Mouse (Mus musculus) adrenal gland, adult 18-20 months (tissue): Measurements from ENCODE around the gene Shb. TPM values are rescaled to one million over a fixed set of nuclear protein-coding genes. Genes with fewer than 3 reads are reported as not detected.

Experiments
- DNase-seq, 2 experiments: peaks; one replicate each; pipeline ENCODE4 v3.0.0; 2021 to 2022; ENCODE audit warnings: low spot score in 2 of 2
- total RNA-seq, 2 experiments: library from RNA; stranded (reverse); gene quantifications; 1 replicate in 1 of 2; 2 replicates in 1 of 2; pipeline ENCODE4 v1.2.3; 2021

Gene Shb
- total RNA-seq, 2 experiments from 2014 or later: 75.3 to 151 TPM

DNA sequence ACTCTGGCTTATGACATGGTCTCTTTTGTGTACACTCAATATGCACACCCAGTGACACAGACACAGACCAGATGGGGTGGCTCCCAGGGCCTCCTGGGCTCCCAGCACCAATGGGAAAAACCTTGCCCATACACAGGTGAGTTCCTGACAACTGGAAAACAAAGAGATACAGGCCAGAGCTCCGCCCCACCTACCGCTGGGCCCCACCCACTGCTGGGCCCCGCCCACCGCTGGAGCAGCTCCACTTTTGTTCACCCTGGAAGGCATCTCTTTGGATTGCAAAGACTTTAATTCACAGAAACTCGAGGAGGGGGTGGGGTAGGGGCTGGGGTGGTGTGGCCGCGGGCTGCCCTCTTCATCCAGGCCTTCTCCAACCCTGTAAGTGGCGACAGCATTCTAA lies 108.9 kb downstream of the Shb start:
- no peak for DNase-seq

DNA sequence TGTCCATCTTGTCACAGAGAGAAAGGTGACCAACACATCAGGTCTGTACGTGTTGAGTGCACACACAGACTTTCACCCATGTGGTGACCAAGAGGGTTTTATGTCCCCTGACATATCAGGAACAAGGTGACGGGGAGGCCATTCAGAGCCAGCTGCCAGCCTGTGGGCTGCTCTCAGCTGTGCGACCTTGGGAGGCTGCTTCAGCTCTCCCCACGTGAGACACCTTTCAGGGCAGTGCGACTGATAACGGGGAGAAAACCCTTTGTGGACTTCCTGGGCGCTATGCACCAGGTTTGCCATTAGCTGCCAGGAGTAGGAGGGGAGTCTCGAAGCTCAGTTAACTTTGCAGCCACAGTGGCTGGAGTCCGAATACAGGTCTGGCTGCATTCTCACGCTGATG lies 109.6 kb downstream of the Shb start:
- no peak for DNase-seq

DNA sequence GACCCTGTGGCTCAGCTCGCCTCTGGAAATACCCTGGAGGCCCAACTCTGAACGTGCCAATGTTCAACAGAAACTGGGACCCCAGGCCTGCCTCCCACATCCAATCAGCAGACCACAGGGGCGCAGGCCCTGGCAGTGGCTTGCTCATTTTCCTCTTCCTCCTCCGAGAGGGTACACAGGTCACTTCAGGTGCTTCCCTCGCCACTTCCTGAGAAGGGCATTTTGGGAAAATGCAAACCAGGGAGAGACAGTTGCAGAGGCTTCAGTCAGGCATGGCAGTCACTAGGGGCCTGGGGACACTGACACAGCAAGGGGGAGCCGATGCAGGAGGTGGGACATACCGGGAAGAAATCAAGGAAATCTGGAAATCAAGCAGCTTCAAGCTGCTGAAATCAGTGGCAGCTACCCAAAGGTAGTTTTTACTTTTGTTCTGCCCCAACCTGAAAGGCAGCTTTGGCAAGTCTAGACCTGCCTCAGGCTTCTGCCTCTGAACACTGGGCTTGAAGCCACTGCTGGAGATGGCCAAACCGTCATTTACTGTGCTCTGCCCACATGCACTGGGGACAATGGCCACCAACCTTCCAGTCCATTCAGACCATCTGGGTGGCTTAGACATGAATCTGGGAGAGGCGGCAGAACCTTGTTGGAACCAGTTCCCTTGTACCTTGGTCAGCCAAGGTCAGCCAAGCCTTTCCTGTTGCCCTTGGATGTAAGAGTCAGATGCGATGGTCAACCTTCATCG lies 110.6 kb downstream of the Shb start:
- no peak for DNase-seq

DNA sequence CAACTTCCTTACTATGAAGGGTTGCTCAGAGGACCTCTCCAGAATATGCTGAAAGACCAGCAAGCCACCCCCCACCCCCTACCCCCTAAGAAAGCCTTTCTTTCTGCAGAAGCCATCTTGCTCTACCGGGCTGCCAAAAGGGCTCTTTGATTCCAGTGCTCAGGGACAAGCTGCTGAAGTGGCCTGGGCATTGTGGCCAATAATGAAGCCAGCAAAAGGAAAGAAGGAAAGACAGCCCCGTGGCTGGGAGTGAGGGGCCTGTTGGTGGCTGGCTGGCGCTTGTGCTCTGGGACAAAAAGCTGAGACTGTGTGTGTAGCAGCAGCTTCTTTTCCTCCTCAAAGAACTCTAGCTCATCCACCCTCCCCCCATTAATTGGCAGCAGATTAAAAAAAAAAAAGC lies 111.5 kb downstream of the Shb start:
- DNase-seq: no peak

DNA sequence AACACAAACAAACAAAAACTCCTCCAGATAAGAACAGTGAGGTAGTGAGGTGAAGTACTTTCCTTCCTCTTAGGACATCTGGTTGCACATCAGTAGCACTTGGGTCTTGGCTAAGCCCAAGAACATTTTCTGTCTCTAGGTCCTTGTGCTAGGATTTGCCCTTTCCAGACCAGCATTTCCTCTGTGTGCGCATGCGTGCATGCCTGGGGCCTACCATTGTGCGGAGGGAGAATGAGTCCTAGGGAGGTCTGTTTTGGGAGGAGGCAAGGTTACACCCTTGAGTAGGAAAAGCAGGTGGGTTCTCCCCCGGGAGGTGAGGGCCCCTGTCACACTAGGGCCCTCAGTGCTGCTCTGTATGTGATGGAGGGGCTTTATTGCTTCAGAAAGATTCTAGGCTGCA lies 113.2 kb downstream of the Shb start:
- DNase-seq: no peak

DNA sequence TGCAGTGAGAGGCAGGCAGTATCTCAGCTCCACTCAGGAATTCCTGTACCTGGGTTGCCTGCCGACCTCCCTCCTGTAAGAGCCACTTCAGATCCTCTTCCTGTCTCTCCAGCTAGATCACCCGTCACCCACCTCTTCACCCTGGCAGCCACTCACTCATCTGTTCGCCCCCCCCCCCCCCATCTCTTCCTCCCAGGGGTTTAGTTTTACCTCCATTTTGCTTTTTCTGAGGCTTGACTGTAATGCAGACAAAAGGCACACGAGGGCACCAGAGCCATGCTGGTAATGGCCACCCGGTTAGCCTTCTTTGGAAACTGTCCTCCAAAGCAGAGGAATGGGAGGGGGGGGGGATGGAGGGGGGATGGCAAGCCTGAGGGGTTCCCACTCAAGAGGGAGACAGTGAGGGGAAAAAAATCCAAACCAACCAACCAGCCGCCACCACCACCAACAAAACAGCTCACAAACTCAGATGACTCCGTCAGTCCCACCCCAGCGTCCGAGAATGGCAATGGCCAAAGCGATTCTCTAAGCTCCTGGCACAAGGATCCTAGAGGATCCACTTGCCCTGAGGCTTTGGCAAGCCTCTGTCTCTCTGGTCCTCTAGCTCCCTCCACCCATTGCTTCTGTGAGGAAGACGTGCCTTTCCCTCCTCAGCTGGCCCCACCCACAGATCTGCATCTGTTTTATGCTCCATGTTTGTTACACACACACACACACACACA lies 113.9 kb downstream of the Shb start:
- DNase-seq: peak; percentile 41 to 59

DNA sequence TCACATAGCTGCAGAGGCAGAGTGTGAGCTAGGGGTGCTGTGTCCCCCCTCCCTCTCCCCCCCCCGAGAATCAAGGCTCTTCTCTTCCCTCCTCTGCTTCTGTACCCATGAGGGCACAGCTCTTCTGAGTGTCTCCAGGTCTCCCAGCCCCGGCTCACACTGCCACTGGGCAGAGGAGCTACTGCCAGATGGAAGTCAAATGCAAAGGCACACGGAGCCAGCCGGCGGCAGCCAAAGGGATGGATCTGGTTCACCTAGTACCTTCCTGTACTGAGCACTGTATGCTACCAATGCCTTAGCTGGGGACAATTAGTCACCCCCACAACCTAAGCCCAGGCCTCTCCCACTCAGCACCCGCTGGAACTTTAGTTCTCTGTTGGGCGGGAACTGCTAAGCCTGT lies 116.0 kb downstream of the Shb start:
- no peak for DNase-seq

DNA sequence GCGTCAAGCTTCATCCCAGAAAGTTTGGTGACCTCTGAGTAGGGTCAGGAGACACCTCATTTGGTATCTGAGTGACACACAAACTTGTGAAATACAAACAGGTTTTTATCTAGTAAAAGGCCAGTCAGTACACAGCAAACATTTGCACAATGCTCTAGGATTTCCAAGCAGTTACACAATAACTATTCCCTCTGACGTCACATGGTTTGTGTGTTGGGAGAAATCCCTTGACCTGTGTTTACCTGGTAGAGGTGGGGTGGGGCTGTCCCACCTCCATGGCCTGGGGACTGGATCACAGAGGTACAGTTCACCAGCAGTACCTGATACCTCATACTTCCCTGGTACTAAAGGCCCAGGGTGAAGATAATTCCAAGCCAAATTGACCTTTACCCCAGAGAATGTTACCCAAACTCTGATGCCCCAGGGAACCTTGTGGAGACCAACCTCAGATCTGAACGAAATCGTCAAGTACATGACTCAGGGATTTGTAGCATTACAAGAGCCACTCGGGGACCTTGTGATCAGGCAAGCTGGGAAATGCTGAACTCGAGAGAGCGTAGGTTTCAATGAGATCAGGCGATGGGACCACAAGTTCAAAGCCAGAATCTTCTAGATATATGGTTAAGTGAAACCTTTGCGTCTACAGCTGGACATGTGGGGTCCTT lies 118.5 kb downstream of the Shb start:
- DNase-seq: no peak

DNA sequence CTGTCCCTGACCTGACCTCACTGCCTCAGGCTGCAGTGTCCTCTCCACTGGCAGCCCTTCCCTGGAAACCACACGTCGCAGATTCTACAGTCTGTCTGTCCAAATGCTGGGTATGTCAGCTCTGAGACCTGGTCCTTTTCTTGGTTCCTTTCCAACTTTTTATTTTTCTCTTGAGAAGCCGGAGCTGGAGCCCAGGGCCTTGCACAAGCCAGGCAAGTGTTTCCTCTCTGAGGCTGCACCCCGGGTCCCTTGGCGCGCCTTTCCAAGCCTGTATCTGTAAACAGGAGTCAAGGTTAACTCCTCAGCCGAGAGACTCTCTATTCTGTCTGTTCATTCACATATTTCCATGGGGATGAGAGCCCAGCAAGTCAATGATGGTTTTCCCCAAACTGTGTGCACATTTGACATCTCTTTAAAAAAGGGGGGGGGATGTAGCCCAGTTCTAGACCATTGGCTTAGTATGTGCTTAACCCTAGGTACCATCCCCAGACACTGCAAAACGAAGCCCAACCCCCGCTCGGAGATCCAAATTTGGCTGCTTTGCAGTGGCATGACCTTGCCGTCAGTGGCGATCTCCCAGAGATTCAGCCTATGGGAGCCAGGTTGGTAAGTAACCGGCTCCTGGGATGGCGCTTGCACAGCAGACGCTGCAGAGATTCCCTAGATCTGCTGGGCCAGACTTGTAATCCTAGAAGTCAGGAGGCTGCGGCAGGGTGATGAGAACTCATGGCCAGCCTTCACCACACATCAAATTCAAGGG lies 119.7 kb downstream of the Shb start:
- DNase-seq: no peak

DNA sequence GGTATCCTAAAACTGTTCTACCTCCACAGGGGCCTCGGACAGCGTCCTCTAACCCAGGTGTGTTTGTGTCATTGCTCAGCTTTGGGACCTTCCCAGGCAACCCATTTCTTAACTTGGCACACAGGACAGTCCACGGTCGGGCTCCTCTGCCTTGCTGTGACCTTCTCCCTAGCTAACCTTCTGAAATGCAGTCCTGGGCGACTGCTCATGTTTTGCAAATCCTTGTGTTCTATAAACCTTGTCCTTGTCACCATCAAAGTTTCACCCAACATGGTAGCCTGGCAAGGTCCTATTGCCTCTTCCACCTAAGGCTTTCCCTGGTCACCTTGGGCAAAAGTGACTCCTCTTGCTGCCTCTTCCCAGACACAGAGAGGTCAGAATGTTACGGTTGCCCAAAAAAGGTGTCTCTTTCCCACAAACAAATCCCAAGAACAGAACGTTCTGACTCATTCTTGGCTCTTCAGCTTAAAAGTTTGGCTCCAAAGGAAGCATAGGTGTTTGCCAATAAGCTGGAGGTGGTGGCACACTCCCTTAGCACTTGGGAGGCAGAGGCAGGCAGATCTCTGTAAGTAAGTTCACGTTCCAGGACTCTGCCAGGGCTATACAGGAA lies 121.0 kb downstream of the Shb start:
- DNase-seq: no peak

DNA sequence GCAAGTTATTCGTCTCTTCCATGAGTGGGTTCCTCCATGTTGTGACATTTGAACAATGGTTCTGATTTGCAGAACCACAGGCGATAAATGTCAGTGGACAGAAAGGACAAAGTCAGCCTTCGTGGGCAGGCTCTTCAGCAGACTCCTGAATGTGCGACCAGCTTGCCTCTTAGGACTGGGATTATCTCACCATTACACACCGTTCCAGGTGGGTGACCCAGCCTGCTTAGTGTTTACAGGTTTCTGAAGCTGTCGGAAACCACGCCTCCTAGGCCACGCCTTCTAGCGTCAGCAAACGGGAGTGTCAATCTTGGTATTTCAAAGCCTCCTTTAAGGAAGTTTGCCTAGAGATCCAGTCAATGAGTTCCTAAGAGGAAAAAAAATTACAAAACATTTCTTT lies 123.0 kb downstream of the Shb start:
- peak; percentile 64 to 73 for DNase-seq

DNA sequence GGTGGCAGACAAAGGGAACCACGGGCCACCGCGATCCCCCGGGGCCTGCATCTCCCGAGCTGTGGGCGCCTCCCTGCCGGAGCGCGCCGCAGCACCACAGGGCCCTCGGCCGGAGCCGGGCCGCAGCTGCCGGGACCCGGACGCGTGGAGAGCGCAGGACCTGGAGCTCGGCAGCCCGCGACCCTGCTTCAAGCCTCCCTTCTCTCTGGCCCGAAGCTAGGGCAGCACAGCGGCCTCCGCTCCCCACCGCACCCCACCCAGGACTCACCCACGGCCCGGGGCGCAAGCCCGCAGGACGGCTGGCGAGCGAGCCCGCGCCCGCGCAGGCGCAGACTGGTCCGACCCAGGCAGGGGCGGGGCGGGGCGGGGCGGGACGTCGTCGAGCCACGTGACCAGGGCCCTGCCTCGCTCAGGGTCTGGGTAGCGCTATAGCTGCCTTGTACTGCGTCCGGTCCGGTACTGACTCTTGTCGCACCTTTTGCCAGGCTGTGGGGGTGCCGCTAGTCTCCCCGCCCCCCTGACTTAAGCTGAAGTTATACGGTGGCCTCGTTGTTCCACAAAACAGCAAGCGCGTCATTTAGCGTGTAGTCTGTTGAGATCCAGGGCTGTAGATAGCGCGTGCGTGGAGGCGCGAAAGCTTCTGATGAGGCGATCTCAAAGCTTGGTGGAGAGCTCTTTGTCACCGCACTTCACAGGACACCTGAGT lies 123.7 kb downstream of the Shb start, which contains the start of gene Slc25a51:
TSS of gene Slc25a51 (minus strand) at position 340 of the 706 bp plus-strand sequence.
- peak; percentile 79 to 83 for DNase-seq

DNA sequence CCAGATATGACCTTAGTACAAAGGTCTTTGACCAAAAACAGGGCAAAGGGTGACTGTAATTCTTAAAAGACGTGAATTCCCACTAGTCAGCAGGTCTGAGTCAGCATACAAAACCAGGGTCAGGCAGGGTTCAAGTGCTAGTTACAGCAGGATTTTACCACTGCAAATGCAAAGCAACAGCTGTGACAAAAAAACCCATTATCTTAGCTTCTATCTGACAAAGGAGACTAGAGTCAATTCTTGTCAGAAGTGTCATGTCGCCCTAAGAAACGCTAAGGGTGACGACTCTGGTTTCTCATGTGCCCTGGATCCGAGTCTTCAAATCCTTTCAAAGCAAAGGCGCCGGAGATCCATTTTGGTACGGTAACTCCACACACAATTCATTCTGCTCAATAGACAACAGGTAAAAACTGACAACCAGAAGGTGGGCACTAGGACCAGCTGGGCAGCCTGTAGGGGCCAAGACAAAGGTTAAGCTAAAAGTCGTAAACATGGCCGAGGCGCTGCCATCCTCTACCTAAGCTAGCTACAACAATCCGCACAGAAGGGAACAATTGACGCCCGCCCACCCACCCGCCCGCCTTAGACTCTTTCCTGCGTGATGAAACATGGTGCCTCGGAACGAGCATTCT lies 124.5 kb downstream of the Shb start:
- no peak for DNase-seq

DNA sequence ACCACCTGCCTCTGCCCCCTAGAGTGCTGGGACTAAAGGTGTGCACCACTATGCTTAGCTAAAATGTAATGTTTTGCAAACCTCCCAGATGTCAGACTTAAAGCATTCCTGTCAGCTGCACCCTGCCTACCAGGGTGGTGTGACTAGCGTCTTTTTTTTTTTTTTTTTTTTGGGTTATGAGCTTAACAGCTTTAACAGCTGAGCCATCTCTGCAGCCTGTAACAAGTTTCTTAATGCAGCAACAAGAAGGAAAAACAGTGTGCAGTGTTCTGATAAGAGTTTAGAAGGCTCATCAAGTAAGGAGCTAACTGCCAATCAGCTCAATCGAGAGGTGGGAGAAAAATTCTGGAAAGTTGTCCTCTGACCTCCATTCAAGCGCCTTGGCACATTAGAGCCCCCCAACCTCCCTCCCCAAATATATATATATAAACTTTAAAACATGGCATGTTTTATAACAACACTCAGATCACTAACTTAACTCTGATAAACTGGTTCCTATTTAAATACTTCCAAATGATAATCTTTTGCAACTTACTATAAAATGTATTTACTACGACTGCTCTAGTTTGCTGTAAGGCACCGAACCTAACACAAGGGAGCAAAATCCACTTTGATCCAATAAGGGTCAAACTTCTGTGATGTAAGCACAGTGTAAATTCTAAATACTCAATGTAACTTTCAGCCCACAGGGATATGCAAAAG lies 125.1 kb downstream of the Shb start:
- DNase-seq: no peak

DNA sequence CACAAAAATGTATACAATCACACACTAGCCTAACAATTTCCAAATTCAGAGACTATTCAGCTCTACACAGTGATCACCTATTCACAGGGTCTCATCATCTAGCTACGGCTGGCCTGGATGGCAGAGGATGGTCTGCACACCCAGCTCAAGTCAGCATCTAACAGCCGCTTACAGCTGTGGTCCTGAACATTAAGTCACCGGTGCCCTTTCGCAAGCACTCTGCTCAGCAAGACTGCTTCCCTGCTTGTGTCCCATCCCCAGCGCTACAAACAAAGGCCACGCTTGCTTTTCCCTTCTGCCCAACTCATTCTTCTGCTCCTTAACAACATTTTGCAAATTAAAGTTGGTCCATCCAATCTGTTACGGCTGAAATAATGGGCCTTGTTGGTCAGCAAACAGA lies 125.9 kb downstream of the Shb start:
- DNase-seq: no peak

DNA sequence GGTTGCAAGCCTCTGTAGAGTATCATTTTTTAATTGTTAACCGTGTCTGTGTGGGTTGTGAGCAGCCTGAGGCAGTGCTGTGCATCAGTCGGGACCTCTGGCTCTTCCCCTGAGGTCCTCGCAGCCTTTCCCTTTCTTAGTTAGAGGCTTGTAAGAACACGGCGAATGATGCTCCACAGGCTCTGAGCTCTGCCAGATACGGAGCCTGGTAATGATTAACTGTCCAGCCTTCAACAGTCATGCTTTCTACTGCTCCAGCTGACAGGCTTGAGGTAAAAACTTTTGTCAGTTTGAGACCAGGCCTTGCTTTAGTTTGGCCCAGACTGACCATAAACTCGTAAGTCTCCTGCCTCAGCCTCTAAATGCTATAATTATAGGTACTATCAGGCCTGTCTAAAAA lies 127.0 kb downstream of the Shb start:
- no peak for DNase-seq

DNA sequence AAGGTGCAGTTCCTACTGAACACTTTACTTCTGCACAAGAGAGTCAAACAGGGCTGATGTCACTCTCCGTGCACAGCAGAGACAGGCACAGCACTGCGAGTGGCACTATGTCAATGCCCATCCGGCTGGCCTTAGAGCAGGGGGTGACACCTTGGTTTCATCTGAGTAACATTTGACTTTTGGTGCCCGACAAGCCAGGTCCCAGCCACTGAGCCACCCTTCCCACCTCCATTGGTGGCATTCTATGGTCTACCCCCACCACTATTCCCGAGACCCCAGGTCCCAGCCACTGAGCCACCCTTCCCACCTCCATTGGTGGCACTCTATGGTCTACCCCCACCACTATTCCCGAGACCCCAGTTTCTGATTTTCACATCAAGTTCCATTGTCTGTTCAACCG lies 128.2 kb downstream of the Shb start:
- no peak for DNase-seq

DNA sequence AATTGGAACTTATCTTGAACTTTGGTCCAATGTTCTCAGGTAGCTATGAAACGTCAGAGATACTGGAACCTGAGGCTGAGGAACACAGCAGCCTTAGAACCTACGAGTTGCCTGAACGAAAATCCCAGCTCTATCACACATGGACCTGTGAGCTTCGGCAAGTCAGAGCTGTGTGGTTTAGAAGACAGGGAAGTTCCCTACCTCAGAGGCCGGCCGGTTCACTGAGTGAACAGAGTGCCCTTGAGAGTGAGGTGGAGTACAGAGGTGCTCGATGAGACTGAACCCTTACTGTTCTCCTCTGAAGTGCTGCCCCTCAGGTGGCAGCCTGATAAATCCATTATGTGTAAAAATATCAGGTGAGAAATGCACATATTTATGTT lies 128.8 kb downstream of the Shb start:
- no peak for DNase-seq

DNA sequence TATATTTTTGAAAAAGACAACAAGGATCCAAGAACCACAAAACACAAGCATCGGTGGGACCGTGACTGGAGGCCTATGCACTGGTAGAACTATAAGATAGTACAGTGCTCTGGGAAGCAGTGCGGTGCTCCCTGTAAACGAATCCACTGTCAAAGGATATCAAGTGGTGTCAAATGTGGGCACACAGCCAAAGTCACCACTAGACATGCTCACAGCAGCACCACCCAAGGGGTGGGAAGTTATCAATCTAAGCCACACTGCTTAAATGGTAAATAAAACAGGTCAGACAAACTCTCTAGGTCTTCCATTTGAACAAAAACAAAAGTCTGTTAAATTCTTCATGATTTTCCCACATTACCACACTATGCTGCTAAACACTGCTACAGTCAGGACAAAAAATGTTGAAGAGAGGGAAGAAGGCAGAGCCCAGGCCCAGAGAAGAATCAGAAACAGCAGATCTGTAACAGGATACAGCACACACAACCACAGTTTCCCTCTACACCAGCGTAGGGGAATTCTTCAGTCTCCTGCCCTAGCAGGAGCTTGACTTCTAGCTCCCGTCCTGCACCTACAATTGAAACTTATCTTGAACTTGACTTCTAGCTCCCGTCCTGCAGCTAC lies 129.3 kb downstream of the Shb start:
- DNase-seq: no peak
